Mouse (Mus musculus): ENCODE measurements around the gene Gyg. TPM values are rescaled to one million over a fixed set of nuclear protein-coding genes. Genes with fewer than 3 reads are reported as not detected.
A peak's percentile ranks its signal among the peaks of the same experiment; 100 is the strongest.

Gene Gyg
- 34.7 and 36.0 TPM in 2 replicates for polyA plus RNA-seq (2012; rRNA removed)

DNA sequence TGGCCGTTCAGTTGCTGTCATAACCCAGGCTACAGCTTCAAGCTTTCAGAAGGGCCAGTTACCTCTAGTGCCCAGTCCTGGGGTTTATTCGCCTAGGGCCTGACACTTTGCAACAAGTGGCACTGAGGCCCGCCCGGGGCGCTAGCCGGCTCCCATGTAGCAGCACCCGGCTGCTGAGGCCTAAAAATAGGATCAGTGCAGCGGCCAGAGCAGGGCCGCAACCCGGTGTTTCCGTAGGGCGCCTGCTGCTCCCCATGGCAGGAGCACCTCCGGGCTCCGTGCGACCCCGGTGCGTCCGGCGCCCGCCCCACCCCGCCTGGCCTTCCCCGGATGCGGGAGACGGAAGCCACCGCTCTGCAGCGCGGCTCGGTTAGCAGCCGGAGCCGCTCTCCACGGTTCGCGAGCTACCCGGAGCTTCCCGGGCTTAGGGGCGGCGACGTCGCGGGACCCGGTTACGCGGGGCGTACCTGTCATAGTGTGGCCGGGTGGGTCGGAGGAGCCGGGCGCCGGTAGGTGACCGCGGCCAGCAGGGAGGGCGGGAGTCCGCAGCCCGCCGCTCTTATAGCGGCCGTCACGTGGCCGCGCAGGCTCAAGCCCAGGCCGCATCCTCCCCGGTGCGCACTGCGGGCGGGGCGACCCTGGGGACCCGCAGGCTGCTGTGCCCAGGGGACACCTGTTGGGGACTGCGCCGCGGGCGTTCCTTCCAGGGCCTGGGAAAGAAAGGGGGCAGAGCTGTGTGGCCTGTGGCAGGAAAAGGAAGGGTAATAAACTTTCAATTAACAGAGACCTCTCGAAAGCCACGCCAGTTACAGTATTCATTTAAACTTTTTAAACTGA, at the start of gene Gyg:
Gyg (minus strand) TSS at position 787 of the 837 bp plus-strand sequence.
- H3K27ac ChIP-seq (ENCODE audit: insufficient read depth, low read length), result no peak within 1 kb of the TSS
- no peaks in the 10 kb centered on the region for H3K4me1 ChIP-seq (ENCODE audit: control insufficient read depth, insufficient read depth, low read length)
- 2% methylated on average over 73 of the region's 73 CpGs for WGBS
- no peaks in the 10 kb centered on the region for H3K27me3 ChIP-seq (ENCODE audit: control insufficient read depth, insufficient read depth, low read length)
- H3K4me3 ChIP-seq (replicated peaks; ENCODE audit: insufficient read depth, low read depth, low read length), result peak within 1 kb of the TSS; percentile 68
- peak; percentile 44 to 57 for DNase-seq
- no peak for TF ChIP-seq CTCF (IDR thresholded peaks at IDR 0.05; ENCODE audit: borderline replicate concordance, insufficient read depth, low read depth, low read length)
- TF ChIP-seq POLR2A (IDR thresholded peaks at IDR 0.05; ENCODE audit: borderline replicate concordance, insufficient read depth, low read length), result no peak

DNA sequence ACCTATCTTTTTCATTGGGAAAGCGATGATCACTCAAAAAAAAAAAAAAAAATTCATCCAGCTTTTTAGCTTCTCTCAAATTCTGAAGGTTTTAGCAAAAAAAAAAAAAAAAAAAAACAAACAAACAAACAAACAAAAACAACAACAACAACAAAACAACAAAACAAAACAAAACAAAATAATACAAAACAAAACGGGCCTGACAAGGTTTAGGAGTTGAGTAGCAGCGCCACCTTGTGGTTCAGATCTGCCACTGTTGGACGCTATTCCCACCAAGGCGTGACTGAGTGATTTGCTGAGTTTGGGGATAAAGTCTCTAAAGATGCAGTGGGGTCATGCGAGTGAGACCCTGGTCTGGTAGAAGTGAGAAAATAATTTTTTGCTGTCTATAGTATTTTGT, 43.8 kb upstream of the Gyg start:
- TF ChIP-seq POLR2A (IDR thresholded peaks at IDR 0.05; ENCODE audit: borderline replicate concordance, insufficient read depth, low read length) (no peak), CTCF (IDR thresholded peaks at IDR 0.05; ENCODE audit: borderline replicate concordance, insufficient read depth, low read depth, low read length) (peak; percentile 78)
- Histone ChIP-seq H3K4me3 (replicated peaks; ENCODE audit: insufficient read depth, low read depth, low read length) (no peak overlapping the region), H3K4me1 (ENCODE audit: control insufficient read depth, insufficient read depth, low read length) (no peaks in the 10 kb centered on the region), H3K27ac (ENCODE audit: insufficient read depth, low read length) (no peak overlapping the region), H3K27me3 (ENCODE audit: control insufficient read depth, insufficient read depth, low read length) (no peaks in the 10 kb centered on the region)
- peak; percentile 17 to 31 for DNase-seq
- 22% methylated on average over 6 of the region's 6 CpGs for WGBS

DNA sequence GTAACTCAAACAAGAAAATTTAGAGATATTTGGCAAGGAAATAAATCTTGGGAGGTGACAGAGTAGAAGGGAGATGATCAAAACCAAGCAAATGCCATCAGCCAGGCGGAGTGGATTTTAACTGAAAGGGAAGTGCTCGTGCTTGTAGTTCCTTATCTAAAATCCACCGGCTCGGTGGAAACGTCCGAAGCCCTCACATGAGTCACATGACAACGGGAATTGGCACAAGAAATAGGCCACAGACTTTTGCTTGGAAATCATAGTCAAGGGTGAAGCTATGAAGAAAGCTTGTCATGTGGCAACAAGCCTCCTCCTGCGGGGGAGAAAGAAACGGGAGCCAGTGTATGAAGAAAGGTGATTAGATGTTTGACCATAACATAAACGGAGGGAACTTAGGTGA, 42.8 kb upstream of the Gyg start:
- TF ChIP-seq POLR2A (IDR thresholded peaks at IDR 0.05; ENCODE audit: borderline replicate concordance, insufficient read depth, low read length) (no peak), CTCF (IDR thresholded peaks at IDR 0.05; ENCODE audit: borderline replicate concordance, insufficient read depth, low read depth, low read length) (no peak)
- Histone ChIP-seq H3K4me3 (replicated peaks; ENCODE audit: insufficient read depth, low read depth, low read length) (no peak overlapping the region), H3K4me1 (ENCODE audit: control insufficient read depth, insufficient read depth, low read length) (no peaks in the 10 kb centered on the region), H3K27ac (ENCODE audit: insufficient read depth, low read length) (no peak overlapping the region), H3K27me3 (ENCODE audit: control insufficient read depth, insufficient read depth, low read length) (no peaks in the 10 kb centered on the region)
- WGBS, result 76% methylated on average over 10 of the region's 10 CpGs
- DNase-seq, result no peak

DNA sequence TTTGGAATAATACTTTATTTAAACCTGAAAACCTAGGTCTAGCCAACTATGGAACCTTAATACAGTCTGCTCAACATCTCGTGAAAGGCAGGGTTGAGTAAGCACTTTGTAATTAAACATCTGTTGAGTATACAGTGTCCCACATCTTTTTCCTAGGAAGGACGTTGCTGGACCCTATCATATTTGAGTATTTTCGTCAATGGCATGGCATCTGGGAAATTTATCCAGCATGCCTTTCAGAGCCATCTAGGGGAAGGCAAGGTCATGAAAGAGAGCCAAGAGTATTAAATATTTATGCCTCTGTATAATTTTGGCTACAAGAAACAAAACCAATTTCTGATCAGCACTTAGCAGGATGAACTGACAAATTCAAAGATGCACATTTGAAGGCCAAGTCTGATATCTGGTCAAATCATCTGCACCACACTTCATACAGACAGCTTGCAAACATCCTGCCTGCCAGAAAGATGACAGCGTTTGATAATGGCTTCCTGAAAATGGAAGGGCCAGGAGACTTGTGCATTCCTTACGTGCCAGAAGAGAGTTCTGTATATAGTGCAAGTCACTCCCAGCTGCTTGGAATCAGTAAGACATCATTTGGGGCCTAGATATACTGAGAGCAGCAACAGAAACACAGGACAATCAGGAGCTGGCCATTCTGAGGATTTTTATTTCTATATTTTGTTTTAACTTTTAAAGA, 34.0 kb upstream of the Gyg start:
- no peak overlapping the region for H3K27ac ChIP-seq (ENCODE audit: insufficient read depth, low read length)
- TF ChIP-seq CTCF (IDR thresholded peaks at IDR 0.05; ENCODE audit: borderline replicate concordance, insufficient read depth, low read depth, low read length), result no peak
- TF ChIP-seq POLR2A (IDR thresholded peaks at IDR 0.05; ENCODE audit: borderline replicate concordance, insufficient read depth, low read length), result no peak
- H3K4me1 ChIP-seq (ENCODE audit: control insufficient read depth, insufficient read depth, low read length), result no peaks in the 10 kb centered on the region
- 54% methylated on average over 5 of the region's 5 CpGs for WGBS
- H3K4me3 ChIP-seq (replicated peaks; ENCODE audit: insufficient read depth, low read depth, low read length), result no peak overlapping the region
- no peak for DNase-seq
- H3K27me3 ChIP-seq (ENCODE audit: control insufficient read depth, insufficient read depth, low read length), result no peaks in the 10 kb centered on the region

DNA sequence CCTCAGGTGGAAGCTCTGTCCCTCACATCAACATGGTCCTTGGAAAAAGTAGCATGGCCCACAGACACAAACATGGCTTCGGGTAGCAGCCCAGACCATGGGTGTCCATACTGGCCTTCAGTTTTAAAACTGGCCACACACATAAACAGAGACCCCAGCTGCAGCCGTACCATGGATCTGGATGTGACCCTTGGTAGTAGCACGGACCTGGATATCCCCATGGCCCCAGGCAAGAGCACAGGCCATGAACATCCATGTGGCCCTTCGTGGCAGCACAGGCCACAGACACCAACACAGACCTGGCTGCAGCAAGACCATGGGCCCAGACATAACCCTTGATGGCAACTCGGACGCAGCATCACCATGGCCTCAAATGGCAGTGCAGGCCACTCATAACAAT, 17.3 kb upstream of the Gyg start:
- no peak for DNase-seq
- Histone ChIP-seq H3K27ac (ENCODE audit: insufficient read depth, low read length) (no peak overlapping the region), H3K4me1 (ENCODE audit: control insufficient read depth, insufficient read depth, low read length) (no peaks in the 10 kb centered on the region), H3K27me3 (ENCODE audit: control insufficient read depth, insufficient read depth, low read length) (no peaks in the 10 kb centered on the region), H3K4me3 (replicated peaks; ENCODE audit: insufficient read depth, low read depth, low read length) (no peak overlapping the region)
- TF ChIP-seq POLR2A (IDR thresholded peaks at IDR 0.05; ENCODE audit: borderline replicate concordance, insufficient read depth, low read length), result no peak
- TF ChIP-seq CTCF (IDR thresholded peaks at IDR 0.05; ENCODE audit: borderline replicate concordance, insufficient read depth, low read depth, low read length), result no peak
- whole genome bisulfite sequencing, result 88% methylated on average over 6 of the region's 6 CpGs

DNA sequence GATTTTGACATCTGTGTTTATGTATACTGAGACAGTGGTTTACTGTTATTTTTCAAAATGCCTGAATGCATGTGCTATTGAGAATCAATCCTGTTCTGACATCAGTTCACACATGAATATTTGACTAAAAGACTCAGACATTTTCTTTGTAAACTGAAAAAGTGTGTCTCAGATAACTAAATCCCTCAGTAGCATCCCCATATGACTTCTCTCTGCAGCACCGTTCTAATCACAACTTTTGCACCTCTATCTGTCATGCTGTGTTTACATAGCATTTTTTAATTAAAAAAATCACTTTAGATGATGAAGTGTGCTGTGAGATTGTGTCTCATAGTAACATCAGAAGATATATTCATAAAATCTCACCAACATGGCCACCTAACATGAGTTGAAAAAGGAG, 12.4 kb upstream of the Gyg start:
- no peak overlapping the region for H3K4me3 ChIP-seq (replicated peaks; ENCODE audit: insufficient read depth, low read depth, low read length)
- TF ChIP-seq CTCF (IDR thresholded peaks at IDR 0.05; ENCODE audit: borderline replicate concordance, insufficient read depth, low read depth, low read length), result no peak
- TF ChIP-seq POLR2A (IDR thresholded peaks at IDR 0.05; ENCODE audit: borderline replicate concordance, insufficient read depth, low read length), result no peak
- H3K27ac ChIP-seq (ENCODE audit: insufficient read depth, low read length), result no peak overlapping the region
- no peaks in the 10 kb centered on the region for H3K4me1 ChIP-seq (ENCODE audit: control insufficient read depth, insufficient read depth, low read length)
- no peaks in the 10 kb centered on the region for H3K27me3 ChIP-seq (ENCODE audit: control insufficient read depth, insufficient read depth, low read length)
- WGBS, result 84% methylated on average over 1 of the region's 1 CpGs
- DNase-seq, result no peak

DNA sequence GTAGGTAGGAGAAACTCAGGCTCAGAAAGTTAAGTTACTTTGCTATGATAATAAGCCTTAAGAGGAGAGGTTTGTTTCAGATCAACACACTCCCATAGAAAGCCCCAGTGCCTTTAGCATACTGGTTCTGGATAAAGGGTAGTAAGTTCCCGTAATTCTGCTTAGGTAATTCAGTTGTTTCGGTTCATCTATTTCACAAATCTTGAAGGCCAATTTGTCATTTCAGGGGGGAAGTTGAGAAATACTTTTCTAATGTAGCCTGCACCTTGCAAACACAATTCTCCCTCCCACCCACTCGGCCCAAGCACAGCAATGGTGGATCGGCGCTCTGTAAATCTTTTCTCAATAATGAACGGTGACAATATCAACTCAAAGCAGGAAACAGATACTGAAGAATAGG, 359 bp upstream of the Gyg start:
- Histone ChIP-seq H3K4me3 (replicated peaks; ENCODE audit: insufficient read depth, low read depth, low read length) (no peak overlapping the region), H3K27me3 (ENCODE audit: control insufficient read depth, insufficient read depth, low read length) (no peaks in the 10 kb centered on the region), H3K27ac (ENCODE audit: insufficient read depth, low read length) (no peak overlapping the region), H3K4me1 (ENCODE audit: control insufficient read depth, insufficient read depth, low read length) (no peaks in the 10 kb centered on the region)
- DNase-seq, result no peak
- TF ChIP-seq POLR2A (IDR thresholded peaks at IDR 0.05; ENCODE audit: borderline replicate concordance, insufficient read depth, low read length) (no peak), CTCF (IDR thresholded peaks at IDR 0.05; ENCODE audit: borderline replicate concordance, insufficient read depth, low read depth, low read length) (no peak)
- WGBS, result 94% methylated on average over 6 of the region's 6 CpGs

DNA sequence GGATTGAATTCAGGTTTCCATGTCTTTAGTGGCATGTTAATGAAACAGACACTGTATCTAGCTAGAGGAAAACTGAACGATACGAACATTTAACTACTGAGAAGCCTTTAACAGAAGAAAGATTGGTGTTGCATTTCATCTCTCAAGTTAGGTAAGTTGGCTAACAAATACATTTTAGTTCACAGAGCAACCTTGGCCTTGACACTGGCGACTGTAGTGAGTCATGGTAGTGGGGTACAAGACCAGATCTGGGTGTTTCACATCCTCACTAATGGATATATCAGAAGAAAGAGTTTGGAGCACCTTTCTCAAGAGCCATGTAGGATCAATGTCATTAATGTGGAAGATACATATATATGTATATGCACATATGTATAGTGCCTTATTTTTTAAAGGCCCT, 3.5 kb downstream of the Gyg start:
- no peak overlapping the region for H3K4me3 ChIP-seq (replicated peaks; ENCODE audit: insufficient read depth, low read depth, low read length)
- DNase-seq, result no peak
- no peaks in the 10 kb centered on the region for H3K27me3 ChIP-seq (ENCODE audit: control insufficient read depth, insufficient read depth, low read length)
- H3K27ac ChIP-seq (ENCODE audit: insufficient read depth, low read length), result no peak overlapping the region
- TF ChIP-seq POLR2A (IDR thresholded peaks at IDR 0.05; ENCODE audit: borderline replicate concordance, insufficient read depth, low read length), result no peak
- no peak for TF ChIP-seq CTCF (IDR thresholded peaks at IDR 0.05; ENCODE audit: borderline replicate concordance, insufficient read depth, low read depth, low read length)
- 90% methylated on average over 3 of the region's 3 CpGs for WGBS
- no peaks in the 10 kb centered on the region for H3K4me1 ChIP-seq (ENCODE audit: control insufficient read depth, insufficient read depth, low read length)

Measured in cerebellum, adult 2 months (tissue).